Mouse (Mus musculus) spleen, adult 12 weeks (tissue): Measurements from ENCODE around the gene Cib4.

ENCODE experiments used
- DNase-seq: peaks from one replicate; pipeline ENCODE4 v3.0.0; 2022; ENCODE audit warnings: low spot score

The Cib4 gene

GRCm38 (mm10) chr5:30571820-30572219, 26.2 kb upstream of the Cib4 start:
- no peak for DNase-seq

GRCm38 (mm10) chr5:30568479-30568878, 22.8 kb upstream of the Cib4 start:
- DNase-seq, result no peak

GRCm38 (mm10) chr5:30559986-30560493, 14.4 kb upstream of the Cib4 start:
- no peak for DNase-seq

GRCm38 (mm10) chr5:30559421-30559820, 13.8 kb upstream of the Cib4 start:
- no peak for DNase-seq

GRCm38 (mm10) chr5:30556284-30556683, 10.6 kb upstream of the Cib4 start:
- DNase-seq, result no peak

- no peak for DNase-seq
Observed at GRCm38 (mm10) chr5:30554981-30555380, 9.3 kb upstream of the Cib4 start.

GRCm38 (mm10) chr5:30553936-30554335, 8.3 kb upstream of the Cib4 start:
- DNase-seq, result no peak

- DNase-seq, result no peak
Observed at GRCm38 (mm10) chr5:30552006-30552405, 6.4 kb upstream of the Cib4 start.

GRCm38 (mm10) chr5:30551022-30551638, 5.5 kb upstream of the Cib4 start:
- no peak for DNase-seq

- DNase-seq, result no peak
Observed at GRCm38 (mm10) chr5:30550334-30551021, 4.8 kb upstream of the Cib4 start.

GRCm38 (mm10) chr5:30548681-30549080, 3.0 kb upstream of the Cib4 start:
- DNase-seq, result no peak

- DNase-seq, result no peak
Observed at GRCm38 (mm10) chr5:30536051-30536570, 9.5 kb downstream of the Cib4 start.

- no peak for DNase-seq
Observed at GRCm38 (mm10) chr5:30534637-30535036, 11.0 kb downstream of the Cib4 start.

- DNase-seq, result no peak
Observed at GRCm38 (mm10) chr5:30528906-30529305, 16.7 kb downstream of the Cib4 start.

GRCm38 (mm10) chr5:30527129-30527528, 18.5 kb downstream of the Cib4 start:
- DNase-seq, result no peak

GRCm38 (mm10) chr5:30525920-30526836, 19.5 kb downstream of the Cib4 start:
- no peak for DNase-seq

- DNase-seq, result no peak
Observed at GRCm38 (mm10) chr5:30524213-30524612, 21.4 kb downstream of the Cib4 start.

GRCm38 (mm10) chr5:30523131-30523530, 22.5 kb downstream of the Cib4 start:
- no peak for DNase-seq

- DNase-seq, result no peak
Observed at GRCm38 (mm10) chr5:30522406-30522805, 23.2 kb downstream of the Cib4 start.

GRCm38 (mm10) chr5:30520214-30520732, 25.4 kb downstream of the Cib4 start:
- peak; percentile 12 for DNase-seq

- no peak for DNase-seq
Observed at GRCm38 (mm10) chr5:30519494-30519893, 26.1 kb downstream of the Cib4 start.

- DNase-seq, result no peak
Observed at GRCm38 (mm10) chr5:30518547-30518946, 27.1 kb downstream of the Cib4 start.
